Mouse (Mus musculus) brain, adult 2 months (tissue): ENCODE measurements around the gene Tmem221.
A peak's percentile ranks its signal among the peaks of the same experiment; 100 is the strongest.

Experiments
- DNase-seq: peaks from one replicate; pipeline ENCODE4 v3.0.0; 2011; ENCODE audit warnings: low read depth, low spot score

The Tmem221 gene

GRCm38 (mm10) chr8:71509316-71509715 is 49.4 kb downstream of the Tmem221 start:
- no peak for DNase-seq

GRCm38 (mm10) chr8:71507589-71508104 is 51.0 kb downstream of the Tmem221 start:
- peak; percentile 96 for DNase-seq

- peak; percentile 69 for DNase-seq
Measured at GRCm38 (mm10) chr8:71505979-71506378, 52.7 kb downstream of the Tmem221 start.

DNA sequence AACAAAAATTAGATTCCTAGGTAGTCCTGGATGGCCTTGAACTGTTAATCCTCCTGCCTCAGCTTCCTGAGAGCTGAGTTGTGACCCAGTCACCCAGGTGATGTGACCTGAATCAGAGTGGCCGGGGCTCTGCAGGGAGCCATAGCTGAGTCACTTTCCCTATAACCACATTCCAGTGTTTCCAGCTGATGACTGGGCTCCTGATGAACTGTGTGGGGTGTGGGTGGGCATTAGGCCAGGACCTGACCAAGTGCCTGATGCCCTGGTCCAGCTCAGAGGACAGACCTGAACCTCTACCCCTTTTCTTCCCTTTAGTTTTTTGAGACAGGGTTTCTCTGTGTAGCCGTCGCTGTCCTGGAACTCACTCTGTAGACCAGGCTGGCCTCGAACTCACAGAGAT is 53.3 kb downstream of the Tmem221 start:
- no peak for DNase-seq

GRCm38 (mm10) chr8:71504349-71504748 is 54.3 kb downstream of the Tmem221 start:
- no peak for DNase-seq
